Mouse (Mus musculus) T-cell, adult 2 months (primary cell): Measurements from ENCODE around the gene Camkv.

Source experiments
- DNase-seq: peaks from one replicate; pipeline ENCODE4 v3.0.0; 2022; ENCODE audit warnings: low spot score

Camkv gene

DNA sequence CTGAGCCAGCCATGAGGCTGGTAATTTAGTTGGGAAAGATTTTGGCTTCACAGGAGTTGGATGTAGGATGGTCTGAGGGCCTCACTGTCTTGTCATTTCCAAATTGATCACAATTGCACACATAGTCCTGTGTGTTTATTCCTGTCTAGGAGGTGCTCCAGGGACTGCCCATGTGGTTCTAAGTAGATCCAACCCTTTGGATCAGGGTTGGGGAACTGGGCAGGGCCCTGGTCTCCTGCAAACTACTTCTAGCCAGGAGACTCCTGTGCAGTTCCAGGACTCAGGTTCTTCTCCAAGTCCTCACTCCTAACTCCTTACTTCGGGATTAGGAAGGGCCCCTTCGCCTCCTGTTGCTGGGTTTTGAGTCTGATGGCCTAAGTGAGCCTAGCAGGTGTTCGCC, at the start of gene Camkv:
Gene Camkv, plus strand, starts transcription at position 301 of the 400 bp plus-strand sequence.
- no peak for DNase-seq

DNA sequence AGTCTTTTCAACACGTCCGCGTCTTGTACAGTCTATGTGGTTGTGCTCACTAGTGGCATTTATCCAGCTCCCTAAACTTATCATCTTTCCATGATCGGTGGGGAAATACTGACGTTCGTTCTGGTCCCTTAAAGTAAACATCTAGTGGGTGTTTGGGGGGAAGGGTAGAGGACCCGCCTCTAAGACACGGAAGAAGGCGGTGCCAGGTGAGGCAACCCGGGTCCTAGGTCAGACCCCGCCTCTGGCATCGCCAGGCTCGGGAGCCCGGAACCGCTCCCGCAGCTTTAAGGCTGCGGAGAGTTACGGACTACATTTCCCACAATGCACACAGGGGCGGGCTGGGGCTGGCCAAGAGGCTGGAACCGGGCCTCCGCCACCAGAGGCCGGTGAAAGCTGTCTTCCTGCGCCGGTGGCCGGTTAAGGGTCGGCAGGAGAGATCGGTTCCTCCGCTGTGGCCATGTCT, 47.6 kb upstream of the Camkv start, which contains the start of gene Mon1a:
Gene Mon1a, plus strand, starts transcription at position 348 of the 463 bp plus-strand sequence.
- DNase-seq, result peak; percentile 92

DNA sequence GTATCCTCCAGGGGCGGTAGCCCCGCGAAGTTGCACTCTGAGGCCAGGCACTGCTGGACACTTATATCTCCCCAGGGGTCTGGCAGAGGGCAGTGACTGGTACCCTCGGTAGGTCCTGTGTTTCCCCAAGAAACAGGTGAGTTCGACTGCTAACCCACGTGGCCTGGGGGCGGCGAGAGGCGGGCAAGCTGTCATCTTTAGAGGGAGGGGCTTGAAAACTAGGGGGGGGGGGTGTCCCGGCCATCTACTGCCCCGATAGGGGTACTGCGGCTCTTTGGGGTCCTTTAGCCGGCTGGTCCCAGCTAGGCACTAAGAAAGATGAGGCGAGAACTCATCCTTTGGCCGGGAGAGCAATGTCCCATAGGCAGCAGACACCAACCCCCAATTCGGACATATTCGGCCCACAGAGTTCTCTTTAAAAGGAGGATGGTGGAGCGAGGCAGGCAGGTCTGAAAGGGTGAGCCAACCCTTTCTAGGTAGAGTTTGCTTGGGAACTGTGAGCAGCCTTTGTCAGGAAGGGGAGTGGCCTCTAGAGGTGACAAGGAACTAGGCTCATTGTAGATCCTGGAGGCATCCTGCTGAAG, 47.1 kb upstream of the Camkv start:
- peak; percentile 46 for DNase-seq

DNA sequence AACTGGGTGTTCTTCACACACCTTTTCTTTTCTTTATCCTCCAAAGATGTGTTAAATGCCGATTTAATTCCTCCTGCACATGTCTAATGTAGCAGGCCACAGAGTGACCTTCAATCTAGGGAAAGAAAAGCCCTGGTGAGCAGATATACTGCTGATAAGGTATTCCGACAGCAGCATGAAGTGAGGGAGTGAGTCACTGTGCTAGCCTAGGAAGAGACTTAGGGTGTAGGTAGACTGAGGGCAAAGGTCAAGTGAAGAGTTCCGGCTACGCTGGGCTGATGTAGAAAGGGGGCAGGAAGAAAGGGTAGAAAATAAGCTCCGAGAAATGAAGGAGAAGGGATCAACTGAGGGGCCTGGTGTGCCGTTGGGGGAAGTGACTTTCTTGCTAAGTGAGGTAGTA, 45.2 kb upstream of the Camkv start:
- DNase-seq, result no peak

DNA sequence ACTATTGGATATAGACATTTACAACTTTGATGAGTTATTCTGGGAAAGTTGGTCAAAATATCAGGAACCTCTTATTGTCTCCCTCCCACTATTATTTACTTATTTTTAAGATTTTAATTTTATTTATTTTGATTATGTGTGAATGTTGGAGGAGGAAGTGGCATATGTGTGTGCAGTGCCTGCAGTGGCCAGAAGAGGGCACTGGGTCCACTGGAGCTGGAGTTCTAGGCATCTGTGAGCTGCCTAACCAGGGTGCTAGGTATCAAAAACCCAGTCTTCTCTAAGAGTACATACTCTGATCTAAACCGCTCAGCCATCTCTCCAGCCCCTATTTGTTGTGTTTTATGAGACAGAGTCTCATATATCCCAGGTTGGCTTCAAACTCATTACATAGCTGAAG, 44.5 kb upstream of the Camkv start:
- DNase-seq, result peak; percentile 34

DNA sequence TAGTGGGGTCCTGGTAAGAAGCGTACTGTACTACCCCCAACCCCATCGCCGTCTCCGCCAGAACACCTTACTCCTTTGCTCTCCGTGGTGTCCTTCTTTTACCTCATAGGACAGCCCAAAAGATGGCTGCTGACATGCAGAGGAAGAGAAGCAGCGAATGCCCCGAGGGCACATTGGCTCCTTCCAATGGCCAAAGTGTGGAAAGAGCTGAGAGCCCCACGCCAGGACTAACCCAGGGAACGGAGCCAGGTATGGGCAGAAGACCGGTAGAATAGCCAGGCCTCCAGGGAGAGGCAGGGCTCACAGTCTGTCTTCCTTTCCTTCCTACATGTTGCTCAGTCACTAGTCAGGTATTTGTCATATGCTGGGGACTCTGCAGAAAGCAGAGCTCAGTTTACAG, 36.9 kb upstream of the Camkv start:
- DNase-seq, result no peak

DNA sequence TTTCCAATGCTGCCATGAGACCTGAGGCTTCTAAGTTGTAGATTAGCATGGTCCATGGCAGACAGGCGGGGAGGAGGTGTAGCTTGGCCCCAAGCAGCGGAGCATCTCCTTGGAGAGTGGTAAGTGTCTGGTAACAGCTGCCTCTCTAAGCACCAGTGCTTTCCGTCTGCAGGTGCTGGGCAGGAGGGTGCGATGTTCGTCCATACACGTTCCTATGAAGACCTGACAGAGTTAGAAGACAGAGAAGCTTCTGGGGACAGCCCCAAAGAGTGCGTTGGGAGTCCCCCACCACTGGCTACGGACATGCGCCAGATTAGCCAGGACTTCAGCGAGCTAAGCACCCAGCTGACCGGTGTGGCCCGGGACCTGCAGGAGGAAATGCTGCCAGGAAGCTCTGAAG, 35.6 kb upstream of the Camkv start:
- DNase-seq, result no peak

DNA sequence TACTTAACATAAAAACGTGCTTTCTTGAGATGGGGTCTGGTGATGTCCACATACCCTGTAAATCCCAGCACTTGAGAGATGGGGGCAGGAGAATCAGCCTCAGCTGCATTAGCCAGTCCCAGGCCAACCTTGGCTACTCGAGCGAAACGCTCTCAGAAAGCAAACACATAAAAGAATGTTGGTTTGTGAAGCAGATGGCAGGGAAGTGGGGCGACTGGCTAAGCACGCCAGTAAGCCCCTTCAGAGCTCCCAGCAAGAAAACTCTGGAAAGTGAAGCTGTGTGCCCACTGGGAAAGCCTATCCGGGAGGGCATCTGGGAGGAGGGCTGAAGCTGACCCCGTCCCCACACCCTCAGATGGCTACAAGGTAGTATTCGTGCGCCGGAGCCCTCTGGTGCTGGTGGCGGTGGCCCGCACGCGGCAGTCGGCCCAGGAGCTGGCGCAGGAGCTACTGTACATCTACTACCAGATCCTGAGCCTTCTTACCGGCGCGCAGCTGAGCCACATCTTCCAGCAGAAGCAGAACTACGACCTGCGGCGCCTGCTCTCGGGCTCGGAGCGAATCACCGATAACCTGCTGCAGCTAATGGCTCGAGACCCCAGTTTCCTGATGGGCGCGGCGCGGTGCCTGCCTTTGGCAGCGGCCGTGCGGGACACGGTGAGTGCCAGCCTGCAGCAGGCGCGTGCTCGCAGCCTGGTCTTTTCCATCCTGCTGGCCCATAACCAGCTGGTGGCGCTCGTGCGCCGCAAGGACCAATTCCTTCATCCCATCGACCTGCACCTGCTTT, 34.4 kb upstream of the Camkv start:
- DNase-seq, result peak; percentile 15

DNA sequence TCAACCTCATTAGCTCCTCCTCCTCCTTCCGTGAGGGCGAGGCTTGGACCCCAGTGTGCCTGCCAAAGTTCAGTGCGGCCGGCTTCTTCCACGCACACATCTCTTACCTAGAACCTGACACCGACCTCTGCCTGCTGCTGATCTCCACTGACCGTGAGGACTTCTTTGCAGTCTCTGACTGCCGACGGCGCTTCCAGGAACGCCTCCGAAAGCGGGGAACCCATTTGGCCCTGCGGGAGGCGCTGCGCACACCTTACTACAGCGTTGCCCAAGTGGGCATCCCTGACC, 33.9 kb upstream of the Camkv start:
- no peak for DNase-seq

DNA sequence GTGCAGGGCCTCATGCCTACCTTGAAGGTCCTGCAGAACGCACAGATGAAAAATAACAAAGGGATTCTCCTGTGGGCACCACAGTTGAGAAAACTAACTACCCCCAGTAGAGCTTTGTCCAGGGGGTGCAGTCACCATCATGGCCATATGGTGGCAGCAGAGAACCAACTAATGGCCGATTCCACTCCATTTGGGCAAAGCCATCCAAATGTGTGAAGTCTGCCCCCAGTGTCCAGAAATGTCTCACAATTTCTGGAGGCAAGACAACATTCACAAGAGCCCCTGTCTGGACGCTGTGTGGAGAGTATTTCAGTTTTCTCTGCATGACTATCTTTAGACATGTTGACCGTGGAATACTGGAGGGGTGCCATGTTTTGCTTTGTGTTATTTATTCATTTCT, 30.7 kb upstream of the Camkv start:
- peak; percentile 81 for DNase-seq

DNA sequence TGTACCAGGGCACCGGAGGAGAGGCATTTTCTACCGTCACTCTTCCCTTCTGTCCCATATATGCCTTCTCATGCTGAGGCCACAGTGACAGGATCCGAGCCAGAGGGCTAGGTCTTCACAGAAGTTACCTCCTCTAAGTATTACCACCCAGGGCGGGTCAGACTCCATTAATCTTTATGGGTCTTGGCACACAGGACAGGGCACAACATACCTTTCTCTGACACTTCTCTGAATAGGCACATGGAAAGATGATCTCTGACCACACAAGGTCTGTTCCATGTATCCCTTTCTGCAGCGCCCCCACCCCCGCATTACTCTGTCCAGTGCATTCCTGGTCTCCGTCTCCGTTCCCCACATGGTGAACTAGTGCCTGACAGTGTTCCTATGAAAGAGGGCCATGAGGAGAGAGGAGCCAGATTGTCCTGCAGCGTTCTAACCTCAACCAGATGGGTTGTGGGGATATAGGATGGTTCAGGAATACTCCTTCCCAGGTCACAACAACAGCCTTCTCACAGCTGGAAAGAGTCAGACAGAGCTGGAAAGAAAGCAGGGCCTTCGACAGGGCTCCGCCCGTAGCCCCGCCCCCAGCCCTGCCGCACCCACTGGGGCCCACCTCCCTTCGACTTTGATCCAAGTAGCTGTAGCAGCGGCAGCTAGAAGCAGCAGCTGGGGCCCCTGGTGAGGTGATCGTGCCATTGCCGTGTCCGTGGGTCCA, 29.1 kb upstream of the Camkv start, which contains the start of gene Mst1r:
Gene Mst1r, plus strand, starts transcription at position 622 of the 715 bp plus-strand sequence.
- DNase-seq, result peak; percentile 16

DNA sequence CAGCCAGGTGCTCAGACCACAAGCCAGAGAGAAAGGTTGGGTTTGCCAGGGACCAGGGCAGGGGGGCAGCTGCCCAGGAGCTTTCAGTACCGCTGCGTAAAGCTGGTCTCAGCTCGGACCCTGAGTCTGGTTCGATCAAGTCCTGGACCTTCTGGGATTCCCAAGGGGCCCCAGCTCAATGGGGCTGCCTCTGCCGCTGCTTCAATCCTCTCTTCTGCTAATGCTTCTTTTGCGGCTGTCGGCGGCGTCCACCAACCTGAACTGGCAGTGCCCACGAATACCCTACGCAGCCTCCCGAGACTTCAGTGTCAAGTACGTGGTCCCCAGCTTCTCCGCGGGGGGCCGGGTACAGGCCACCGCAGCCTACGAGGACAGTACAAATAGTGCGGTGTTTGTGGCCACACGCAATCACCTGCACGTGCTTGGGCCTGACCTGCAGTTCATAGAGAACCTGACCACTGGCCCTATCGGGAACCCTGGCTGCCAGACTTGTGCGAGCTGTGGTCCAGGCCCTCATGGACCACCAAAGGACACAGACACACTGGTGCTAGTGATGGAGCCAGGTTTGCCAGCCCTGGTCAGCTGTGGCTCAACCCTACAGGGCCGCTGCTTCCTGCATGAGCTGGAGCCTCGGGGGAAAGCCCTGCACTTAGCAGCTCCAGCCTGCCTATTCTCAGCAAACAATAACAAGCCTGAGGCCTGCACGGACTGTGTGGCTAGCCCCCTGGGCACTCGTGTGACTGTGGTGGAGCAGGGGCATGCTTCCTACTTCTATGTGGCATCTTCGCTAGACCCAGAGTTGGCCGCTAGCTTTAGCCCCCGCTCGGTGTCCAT, 28.3 kb upstream of the Camkv start:
- DNase-seq, result no peak

DNA sequence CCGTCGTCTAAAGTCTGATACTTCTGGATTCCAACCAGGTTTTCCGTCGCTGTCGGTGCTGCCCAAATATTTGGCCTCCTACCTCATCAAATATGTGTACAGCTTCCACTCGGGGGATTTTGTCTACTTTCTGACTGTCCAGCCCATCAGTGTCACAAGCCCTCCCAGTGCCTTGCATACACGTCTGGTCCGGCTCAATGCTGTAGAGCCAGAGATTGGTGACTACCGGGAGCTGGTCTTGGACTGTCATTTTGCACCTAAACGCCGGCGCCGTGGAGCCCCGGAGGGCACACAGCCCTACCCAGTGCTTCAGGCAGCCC, 27.7 kb upstream of the Camkv start:
- no peak for DNase-seq

DNA sequence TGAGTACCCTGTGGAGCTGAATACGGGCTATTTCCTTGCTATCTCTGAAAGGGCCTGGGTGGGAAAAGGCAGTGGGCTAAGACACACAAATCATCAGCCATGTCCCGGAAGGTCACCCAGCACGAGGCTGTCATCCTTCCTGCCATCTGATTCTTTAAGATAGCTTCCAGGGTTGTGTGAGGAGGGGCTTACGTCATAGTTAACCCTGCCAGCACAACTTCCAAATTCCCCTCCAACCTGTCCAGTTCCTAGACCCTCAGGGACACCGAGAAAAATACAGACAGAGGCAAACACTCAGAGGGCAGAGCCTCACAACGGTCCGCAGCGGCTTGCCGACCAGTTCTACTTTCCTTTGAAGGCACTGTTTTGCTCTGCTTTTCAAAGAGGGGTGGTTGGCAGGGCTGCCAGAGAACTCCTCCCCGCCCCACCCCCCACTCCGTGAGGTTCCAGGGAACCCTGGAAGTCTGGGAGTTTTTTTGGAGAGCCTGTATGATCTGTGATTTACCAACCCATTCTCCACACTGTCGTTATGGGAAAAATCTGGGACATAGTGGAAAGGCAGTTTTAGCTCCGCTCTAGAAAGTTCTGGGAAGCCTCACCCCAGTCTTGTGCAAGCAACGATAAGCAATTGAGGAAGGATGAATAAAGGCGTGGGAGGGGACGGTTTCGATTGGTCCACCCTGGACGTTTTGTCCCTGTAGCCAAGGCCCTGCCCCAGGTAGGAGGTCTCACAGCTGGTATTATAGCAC, 26.9 kb upstream of the Camkv start:
- DNase-seq, result no peak

DNA sequence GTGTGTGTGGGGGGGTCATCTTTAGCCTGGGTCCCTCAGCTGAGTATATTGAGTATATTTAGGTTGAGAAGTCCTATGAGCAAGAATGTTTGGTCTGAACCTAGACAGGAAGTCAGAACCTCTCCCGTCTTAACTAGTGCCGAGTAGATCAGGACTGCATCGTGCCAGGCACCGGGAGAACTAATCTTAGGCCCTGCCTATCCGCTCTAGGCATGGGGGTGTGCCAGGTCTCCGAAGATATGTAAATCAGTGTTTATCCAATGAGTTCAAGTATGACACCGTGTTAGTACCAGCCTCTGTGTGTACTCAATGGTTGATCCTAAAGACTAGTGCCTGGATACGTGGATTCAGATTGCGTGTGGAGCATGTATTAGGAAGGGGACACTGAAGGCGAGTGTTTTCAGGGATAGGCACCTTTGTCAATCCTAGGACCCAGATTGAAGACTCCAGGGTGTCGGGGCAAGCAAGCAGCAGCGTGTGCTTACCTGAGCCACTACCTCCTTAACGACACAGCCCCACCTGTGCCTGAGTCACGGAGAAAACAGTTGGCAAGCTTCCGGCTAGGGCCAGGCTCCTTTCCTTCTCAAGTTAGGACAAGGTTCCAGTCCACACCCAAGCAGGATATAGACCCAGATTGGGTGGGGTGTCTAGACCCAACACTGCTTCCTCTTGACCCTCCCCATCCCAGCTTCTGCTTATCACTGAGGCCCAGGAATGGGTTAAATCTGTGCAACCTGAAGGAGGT, 25.3 kb upstream of the Camkv start:
- DNase-seq, result no peak

DNA sequence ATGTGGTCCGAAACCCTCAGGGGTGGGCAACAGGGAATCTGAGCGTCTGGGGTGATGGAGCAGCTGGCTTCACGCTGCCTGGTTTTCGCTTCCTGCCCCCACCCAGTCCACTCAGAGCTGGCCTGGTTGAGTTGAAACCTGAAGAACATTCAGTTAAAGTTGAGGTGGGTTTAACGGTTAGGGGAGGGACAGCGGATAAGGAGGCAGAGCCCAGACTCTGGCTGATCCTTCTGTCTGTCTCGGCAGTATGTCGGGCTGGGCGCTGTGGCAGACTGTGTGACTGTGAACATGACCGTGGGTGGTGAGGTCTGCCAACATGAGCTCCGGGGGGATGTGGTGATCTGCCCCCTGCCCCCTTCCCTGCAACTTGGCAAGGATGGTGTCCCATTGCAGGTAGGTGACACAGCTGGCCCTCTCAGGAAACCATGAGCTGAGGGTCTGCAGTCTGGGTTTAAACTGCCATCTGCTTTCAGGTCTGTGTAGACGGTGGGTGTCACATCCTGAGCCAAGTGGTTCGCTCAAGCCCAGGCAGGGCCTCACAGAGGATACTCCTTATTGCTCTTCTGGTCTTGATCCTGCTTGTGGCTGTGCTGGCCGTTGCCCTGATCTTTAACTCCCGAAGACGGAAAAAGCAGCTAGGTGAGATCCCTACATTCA, 20.6 kb upstream of the Camkv start:
- no peak for DNase-seq

DNA sequence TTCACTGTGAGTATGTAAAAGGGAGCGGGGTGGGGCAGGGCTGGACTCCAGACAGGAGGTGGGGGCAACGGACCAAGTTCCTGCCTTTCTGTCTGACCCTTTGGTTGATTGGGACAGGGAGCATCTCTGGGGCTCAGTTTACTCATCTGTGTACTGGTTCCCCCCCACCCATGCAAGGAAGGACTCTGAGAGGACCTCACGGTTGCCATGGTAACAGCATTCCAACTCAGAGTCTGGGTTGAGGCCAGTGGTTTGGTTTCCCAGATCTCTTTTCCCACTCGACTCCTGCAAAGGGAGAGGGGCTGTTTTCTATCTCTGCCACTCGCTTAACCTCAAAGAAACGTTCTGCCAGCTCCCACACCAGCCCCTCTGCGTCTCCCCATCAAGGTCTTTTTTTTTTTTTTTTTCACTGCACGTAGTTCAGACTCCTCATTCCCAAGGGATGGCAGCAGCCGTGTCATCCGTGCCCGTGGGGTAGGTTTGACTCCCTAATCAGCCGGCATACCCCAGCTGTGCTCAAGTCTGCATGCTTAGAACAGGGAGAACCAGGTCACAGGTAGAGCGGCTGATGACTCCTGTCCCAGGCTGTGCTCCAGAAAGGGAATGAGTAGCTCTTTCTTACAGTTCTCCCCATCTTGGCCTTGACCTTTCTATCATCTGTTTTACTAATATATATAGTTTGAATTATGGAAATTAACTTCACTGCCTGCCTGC, 17.4 kb upstream of the Camkv start:
- no peak for DNase-seq

DNA sequence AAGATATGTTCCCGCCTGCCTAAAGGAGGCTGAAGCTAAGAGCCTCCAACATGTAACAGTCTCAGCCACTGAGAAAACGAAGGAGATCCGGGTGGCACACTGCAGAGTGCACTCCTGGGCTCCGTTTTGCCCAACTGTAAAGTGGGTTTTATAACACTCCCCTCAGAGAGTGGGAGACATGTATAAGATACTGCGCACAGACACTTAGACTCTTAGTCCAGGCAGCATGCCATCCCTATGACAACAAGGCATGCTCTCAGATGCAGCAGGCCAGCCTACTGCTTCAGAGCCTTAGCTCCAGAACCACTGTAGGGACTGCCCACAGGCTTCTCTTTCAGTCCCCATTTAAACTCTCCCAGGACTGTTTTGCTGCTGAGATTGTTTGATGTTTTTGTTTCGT, 16.6 kb upstream of the Camkv start:
- DNase-seq, result no peak

DNA sequence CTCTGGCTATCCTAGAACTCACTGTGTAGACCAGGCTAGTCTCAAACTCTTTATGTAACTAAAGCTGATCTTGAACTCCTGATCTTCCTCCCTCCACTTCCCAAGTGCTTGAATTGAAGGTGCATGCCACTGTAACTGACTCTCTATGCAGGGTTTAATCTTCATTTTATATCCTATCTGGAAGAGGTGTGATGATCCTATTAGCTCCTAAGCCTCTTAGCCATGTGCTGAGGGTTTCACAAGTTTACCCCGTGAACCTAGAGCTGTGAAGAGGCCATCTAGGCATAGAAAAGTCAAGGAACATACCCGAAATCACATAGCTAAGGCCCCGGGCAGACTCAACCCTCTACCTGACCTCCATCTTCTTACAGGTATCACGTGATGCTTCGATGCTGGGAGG, 16.0 kb upstream of the Camkv start:
- no peak for DNase-seq

DNA sequence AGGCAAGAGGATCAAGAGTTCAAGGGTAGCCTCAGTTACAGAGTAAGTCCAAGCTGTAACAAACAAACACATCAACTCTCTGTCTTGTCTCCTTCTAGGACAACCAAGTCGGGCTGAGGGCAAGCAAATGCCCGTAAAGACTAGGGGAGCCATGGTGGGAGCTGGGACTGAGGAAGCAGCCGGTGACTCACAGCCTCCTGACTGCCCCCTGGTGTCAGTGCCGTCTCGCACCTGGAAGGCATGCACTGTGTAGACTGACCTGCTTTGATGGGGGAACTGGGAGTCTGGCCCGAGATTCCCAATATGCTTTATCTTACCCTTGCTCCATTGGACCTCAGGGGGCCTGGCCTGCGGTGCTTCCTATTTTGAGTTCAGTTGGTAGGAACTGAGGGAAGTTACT, 12.5 kb upstream of the Camkv start:
- DNase-seq, result no peak
